Mouse (Mus musculus) liver, adult 2 months (tissue): ENCODE measurements around the gene Zfp260.

ENCODE experiments used
- CTCF ChIP-seq: fragments of 200-500 bp; IDR thresholded peaks from 2 replicates; pipeline ENCODE4 v1.5.1; 2011; ENCODE audit warnings: low read depth, low read length, control low read depth
- POLR2A ChIP-seq: fragments of 200-500 bp; IDR thresholded peaks from 2 replicates; pipeline ENCODE4 v1.6.1; 2011; ENCODE audit warnings: low read length, control low read depth; ENCODE audit not compliant: insufficient read depth; ENCODE audit errors: extremely low read depth

DNA sequence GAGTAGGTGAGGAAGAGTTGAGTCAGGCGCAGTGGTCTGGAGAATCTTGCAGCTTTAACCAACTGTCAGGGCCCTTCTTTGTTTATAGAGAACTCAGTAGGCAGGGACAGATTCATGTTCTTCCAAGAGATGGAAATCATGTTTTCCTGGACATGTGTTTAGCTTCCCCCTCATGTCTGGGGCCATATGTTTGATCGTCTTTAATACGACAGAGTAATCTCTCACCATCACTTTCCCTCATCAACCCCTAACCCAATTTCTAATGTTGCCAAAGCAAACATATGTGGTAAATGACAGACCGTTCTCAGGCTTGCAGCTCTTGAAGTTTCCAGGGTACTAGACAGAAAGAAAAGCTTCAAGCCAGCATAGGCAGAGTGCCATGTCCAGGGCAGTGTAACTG, 46.5 kb upstream of the Zfp260 start:
- TF ChIP-seq CTCF (no peak), POLR2A (no peak)
